Mouse (Mus musculus) hindbrain, postnatal 0 days (tissue): ENCODE results near the gene Ptpdc1. TPM values are rescaled to one million over a fixed set of nuclear protein-coding genes. Genes with fewer than 3 reads are reported as not detected.
A peak's percentile ranks its signal among the peaks of the same experiment; 100 is the strongest.

ENCODE experiments used
- ATAC-seq: fragments of 200-750 bp; cut with Nextera tagmentation; 2 replicates; pipeline ENCODE4 v1.8.0; 2017; ENCODE audit warnings: mild to moderate bottlenecking, moderate TSS enrichment, moderate library complexity
- DNase-seq: peaks from one replicate; pipeline ENCODE4 v3.0.0-alpha.2; 2015; ENCODE audit warnings: low spot score
- H3K27ac ChIP-seq: fragments of 300-500 bp; sonication (generic); 2 replicates; pipeline ENCODE4 v1.5.1; 2014; ENCODE audit warnings: mild to moderate bottlenecking
- H3K27me3 ChIP-seq: fragments of 300-500 bp; sonication (generic); 2 replicates; pipeline ENCODE4 v1.6.1; 2014; ENCODE audit warnings: low read length, mixed read lengths; ENCODE audit not compliant: insufficient read depth
- H3K36me3 ChIP-seq: fragments of 300-500 bp; sonication (generic); 2 replicates; pipeline ENCODE4 v1.6.1; 2014; ENCODE audit warnings: low read length, mixed read lengths; ENCODE audit not compliant: insufficient read depth
- H3K4me1 ChIP-seq: fragments of 300-500 bp; sonication (generic); 2 replicates; pipeline ENCODE4 v1.6.1; 2014; ENCODE audit warnings: antibody characterized with exemption, low read length, mixed read lengths; ENCODE audit not compliant: insufficient read depth
- H3K4me2 ChIP-seq: fragments of 300-500 bp; sonication (generic); 2 replicates; pipeline ENCODE4 v1.6.1; 2014; ENCODE audit warnings: low read depth, mild to moderate bottlenecking, low read length, moderate library complexity, mixed read lengths
- H3K4me3 ChIP-seq: fragments of 300-500 bp; sonication (generic); 2 replicates; pipeline ENCODE4 v1.5.1; 2014; ENCODE audit warnings: low read length
- H3K9ac ChIP-seq: fragments of 300-500 bp; sonication (generic); replicated peaks from 2 replicates; pipeline ENCODE4 v1.6.1; 2014; ENCODE audit warnings: mild to moderate bottlenecking, low read length, moderate library complexity, mixed read lengths
- H3K9me3 ChIP-seq: fragments of 300-500 bp; sonication (generic); 2 replicates; pipeline ENCODE4 v1.6.1; 2016; ENCODE audit warnings: low read length, mixed read lengths
- CTCF ChIP-seq: IDR thresholded peaks from 2 replicates; pipeline ENCODE4 v1.5.1; 2016; ENCODE audit warnings: antibody characterized with exemption, control low read depth, low read depth
- WGBS: fragments of 180-500 bp; shearing (Covaris S2); extraction: QIAGEN DNeasy Blood & Tissue Kit; methylation state at CpG from one replicate; pipeline ENCODE4 v1.1.7; 2014; 5-methylcytosine and 5-hydroxymethylcytosine counted together
- polyA plus RNA-seq: library from polyadenylated mRNA; unstranded; fragments of >200 nt; fragmentation: Nextera tagmentation; extraction: Ambion mirVana; gene quantifications from 2 replicates; pipeline ENCODE4 v1.2.1, GENCODE M21; 2015
- total RNA-seq: library from RNA; depleted of rRNA; stranded (reverse); fragments of >200 nt; gene quantifications from 2 replicates; pipeline ENCODE4 v1.2.3, GENCODE M21; 2014

Ptpdc1 gene
- total and polyA plus RNA-seq, 2 experiments from 2014 or later = 13.5 to 30.8 TPM

- Histone ChIP-seq H3K36me3 (no peaks in the 10 kb centered on the region), H3K27me3 (peaks cover 87% of the 10 kb centered on the region), H3K4me3 (no peak overlapping the region), H3K9me3 (no peaks in the 10 kb centered on the region), H3K4me1 (0 out of 2 replicates have a peak, but pooled peaks cover 6% of the 10 kb centered on the region), H3K4me2 (no peak overlapping the region), H3K27ac (no peak overlapping the region), H3K9ac (no peak overlapping the region)
- TF ChIP-seq CTCF = no peak
- no peak for ATAC-seq
- no peak for DNase-seq
- 0% methylated on average over 1 of the region's 1 CpGs for WGBS
These were observed 36.1 kb upstream of the Ptpdc1 start for GRCm38 (mm10) chr13:48661561-48661960.

- Histone ChIP-seq H3K36me3 (no peaks in the 10 kb centered on the region), H3K27me3 (peaks cover 86% of the 10 kb centered on the region), H3K9ac (no peak overlapping the region), H3K4me1 (0 out of 2 replicates have a peak, but pooled peaks cover 1% of the 10 kb centered on the region), H3K4me2 (no peak overlapping the region), H3K9me3 (no peaks in the 10 kb centered on the region), H3K4me3 (no peak overlapping the region), H3K27ac (no peak overlapping the region)
- no peak for ATAC-seq
- no peak for DNase-seq
- no peak for TF ChIP-seq CTCF
- 12% methylated on average over 6 of the region's 6 CpGs for WGBS
These were observed 35.3 kb upstream of the Ptpdc1 start for GRCm38 (mm10) chr13:48660741-48661140.

- Histone ChIP-seq H3K4me3 (no peak overlapping the region), H3K4me1 (no peaks in the 10 kb centered on the region), H3K9ac (no peak overlapping the region), H3K9me3 (no peaks in the 10 kb centered on the region), H3K27ac (no peak overlapping the region), H3K36me3 (no peaks in the 10 kb centered on the region), H3K27me3 (peaks cover 83% of the 10 kb centered on the region), H3K4me2 (no peak overlapping the region)
- WGBS = 2% methylated on average over 11 of the region's 11 CpGs
- DNase-seq (no peak), ATAC-seq (no peak)
- TF ChIP-seq CTCF = no peak
These were observed 34.8 kb upstream of the Ptpdc1 start for GRCm38 (mm10) chr13:48660221-48660734.

- under 1% methylated on average over 38 of the region's 38 CpGs for WGBS
- Histone ChIP-seq H3K4me1 (no peaks in the 10 kb centered on the region), H3K9me3 (no peaks in the 10 kb centered on the region), H3K9ac (no peak overlapping the region), H3K27me3 (peaks cover 81% of the 10 kb centered on the region), H3K27ac (no peak overlapping the region), H3K4me2 (no peak overlapping the region), H3K36me3 (no peaks in the 10 kb centered on the region), H3K4me3 (no peak overlapping the region)
- ATAC-seq (no peak), DNase-seq (no peak)
- 0 out of 2 replicates have a peak, but pooled peaks have one; percentile 23 for TF ChIP-seq CTCF
These were observed 34.1 kb upstream of the Ptpdc1 start for GRCm38 (mm10) chr13:48659254-48660220.

- Histone ChIP-seq H3K4me2 (no peak overlapping the region), H3K9me3 (no peaks in the 10 kb centered on the region), H3K27ac (no peak overlapping the region), H3K4me3 (no peak overlapping the region), H3K36me3 (no peaks in the 10 kb centered on the region), H3K9ac (no peak overlapping the region), H3K4me1 (no peaks in the 10 kb centered on the region), H3K27me3 (peaks cover 72% of the 10 kb centered on the region)
- DNase-seq (no peak), ATAC-seq (no peak)
- TF ChIP-seq CTCF = no peak
- 1% methylated on average over 33 of the region's 33 CpGs for WGBS
These were observed 33.3 kb upstream of the Ptpdc1 start for GRCm38 (mm10) chr13:48658588-48659253.

- no peak for ATAC-seq
- WGBS = 5% methylated on average over 9 of the region's 9 CpGs
- peaks cover 67% of the 10 kb centered on the region for H3K27me3 ChIP-seq
These were observed 32.3 kb upstream of the Ptpdc1 start for GRCm38 (mm10) chr13:48657791-48658190.

More at GRCm38 (mm10) chr13:48657791-48658190, 32.3 kb upstream of the Ptpdc1 start:
- Histone ChIP-seq H3K9me3 (no peaks in the 10 kb centered on the region), H3K4me2 (no peak overlapping the region), H3K9ac (no peak overlapping the region), H3K36me3 (no peaks in the 10 kb centered on the region), H3K4me3 (no peak overlapping the region), H3K27ac (no peak overlapping the region), H3K4me1 (no peaks in the 10 kb centered on the region)
- TF ChIP-seq CTCF = no peak
- no peak for DNase-seq
